14 mouse cellular contexts compared by ENCODE assay signal in the genomic region with DNA sequence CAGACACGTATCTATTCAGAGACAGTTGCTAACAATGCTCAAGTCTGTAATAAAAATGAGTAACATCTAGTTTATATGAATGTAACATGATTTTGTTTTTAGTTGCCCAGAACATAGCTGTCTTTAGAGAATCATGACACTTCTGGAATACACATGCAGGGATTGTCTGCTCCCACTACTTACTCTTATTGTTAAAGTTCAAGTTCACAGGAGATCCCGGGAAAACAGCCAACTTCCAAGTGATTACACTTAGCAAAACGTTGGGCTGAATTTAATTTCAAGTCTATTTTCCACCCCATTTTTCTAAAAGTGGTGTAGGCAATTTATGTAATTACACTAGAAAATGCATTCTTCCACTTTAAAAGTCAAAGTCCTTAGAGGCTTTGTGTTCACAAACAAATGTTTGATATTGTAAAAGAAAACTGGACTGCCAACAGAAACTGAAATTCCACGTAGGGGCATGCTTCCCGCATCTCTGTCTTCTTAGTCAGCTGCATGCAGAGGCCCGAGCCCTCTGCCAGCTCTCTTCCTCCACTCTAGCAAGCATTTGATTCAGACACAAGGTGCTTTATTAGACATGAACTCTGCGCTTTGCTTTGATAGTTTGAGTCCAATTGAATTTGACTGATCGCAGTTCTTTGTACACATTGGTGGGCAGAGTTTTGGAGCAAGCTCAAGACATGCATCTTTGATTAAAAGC.
DNase-seq lines count a peak whose midpoint lies in the region; ATAC-seq and TF ChIP-seq lines count a peak whose summit lies in the region.
"Had no signal": no experiment of that assay in that cellular context is flagged by ENCODE, and none has a peak within 500 bp of the region (broad histone marks: within the 10 kb centered on the region; RNA-seq: fewer than 3 reads in every experiment).

No protein-coding gene starts in this region.

- WGBS in heart, embryonic 16.5 days: 51% methylated on average over 8 of the region's 8 CpGs
- WGBS in heart, embryonic 10.5 days: 78% methylated on average over 8 of the region's 8 CpGs
- WGBS in lung, embryonic 15.5 days: 38% methylated on average over 8 of the region's 8 CpGs
- 38% methylated on average over 8 of the region's 8 CpGs for WGBS in lung, adult 2 months

- TF ChIP-seq CTCF in lung, adult 2 months (IDR thresholded peaks at IDR 0.05; ENCODE audit: insufficient read depth, low read length): no peak
- no peak for TF ChIP-seq CTCF in brain, embryonic 14.5 days (IDR thresholded peaks at IDR 0.05; ENCODE audit: borderline replicate concordance, extremely low read depth, insufficient read depth, insufficient read length)

- peak; percentile 30 for DNase-seq in adrenal gland, postnatal 14 days
- no peak for DNase-seq in adrenal gland, adult 8-10 months
- no peak for DNase-seq in heart, embryonic 10.5 days (ENCODE audit: low spot score)
- DNase-seq in lung, adult 2 months: no peak
- peak; percentile 83 for DNase-seq in brain, embryonic 14.5 days (ENCODE audit: low read depth)
- DNase-seq in embryo, embryonic 11 days: no peak
- DNase-seq: cerebellum, adult 18-20 months; gastrocnemius, postnatal 10 days; kidney, adult 9 months; thymus, adult 2 months had no signal

- no peak for ATAC-seq in heart, embryonic 16.5 days (replicated peaks; ENCODE audit: extremely low read depth, insufficient read depth, low FRiP score)
- no peak for ATAC-seq in lung, embryonic 15.5 days (ENCODE audit: borderline replicate concordance, extremely low read depth, low FRiP score, low TSS enrichment)

- H3K27me3 ChIP-seq in heart, embryonic 16.5 days (ENCODE audit: control insufficient read depth, insufficient read depth, low read length): no peaks in the 10 kb centered on the region
- no peaks in the 10 kb centered on the region for H3K27me3 ChIP-seq in heart, embryonic 10.5 days (ENCODE audit: insufficient read depth, poor library complexity, severe bottlenecking)
- no peaks in the 10 kb centered on the region for H3K27me3 ChIP-seq in lung, embryonic 15.5 days
- H3K27me3 ChIP-seq: hindbrain, embryonic 15.5 days had no signal

- peaks cover 9% of the 10 kb centered on the region; the same call in 1 of the 2 replicates for H3K36me3 ChIP-seq in heart, embryonic 16.5 days (ENCODE audit: control insufficient read depth, insufficient read depth)
- H3K36me3 ChIP-seq in heart, embryonic 10.5 days: 0 out of 2 replicates have a peak, but pooled peaks cover 4% of the 10 kb centered on the region
- H3K36me3 ChIP-seq in lung, embryonic 15.5 days: no peaks in the 10 kb centered on the region; the same call in 1 of the 2 replicates

- no peak overlapping the region for H3K4me3 ChIP-seq in heart, embryonic 16.5 days (ENCODE audit: low read length)
- no peak overlapping the region for H3K4me3 ChIP-seq in heart, embryonic 10.5 days
- no peak overlapping the region for H3K4me3 ChIP-seq in lung, embryonic 15.5 days
- no peak overlapping the region for H3K4me3 ChIP-seq in lung, adult 2 months (replicated peaks; ENCODE audit: extremely low read depth, low read depth, low read length)
- H3K4me3 ChIP-seq: hindbrain, embryonic 15.5 days; layer of hippocampus, adult 2 months had no signal

- H3K4me1 ChIP-seq in heart, embryonic 16.5 days (ENCODE audit: control insufficient read depth, insufficient read depth, low read length): peaks cover 25% of the 10 kb centered on the region
- H3K4me1 ChIP-seq in heart, embryonic 10.5 days: peaks cover 18% of the 10 kb centered on the region
- peaks cover 32% of the 10 kb centered on the region for H3K4me1 ChIP-seq in lung, embryonic 15.5 days
- peaks cover 9% of the 10 kb centered on the region; the same call in 1 of the 2 replicates for H3K4me1 ChIP-seq in lung, adult 2 months (ENCODE audit: control insufficient read depth, insufficient read depth, low read length)

- no peak overlapping the region for H3K9ac ChIP-seq in heart, embryonic 16.5 days (ENCODE audit: low read length)
- no peak overlapping the region for H3K9ac ChIP-seq in lung, embryonic 15.5 days
- H3K9ac ChIP-seq: hindbrain, embryonic 15.5 days had no signal

- TF ChIP-seq POLR2A in lung, adult 2 months (IDR thresholded peaks at IDR 0.05; ENCODE audit: borderline replicate concordance, extremely low read depth, low read depth, low read length): no peak
- no peak for TF ChIP-seq POLR2A in brain, embryonic 14.5 days (IDR thresholded peaks at IDR 0.05; ENCODE audit: borderline replicate concordance, extremely low read depth, insufficient read depth, insufficient read length, poor library complexity, severe bottlenecking)

- peaks cover 5% of the 10 kb centered on the region for H3K9me3 ChIP-seq in heart, embryonic 16.5 days (replicated peaks; ENCODE audit: control insufficient read depth, low read length)
- no peaks in the 10 kb centered on the region for H3K9me3 ChIP-seq in heart, embryonic 10.5 days
- H3K9me3 ChIP-seq in lung, embryonic 15.5 days: no peaks in the 10 kb centered on the region
- H3K9me3 ChIP-seq: hindbrain, embryonic 15.5 days had no signal

- no peak overlapping the region for H3K4me2 ChIP-seq in heart, embryonic 16.5 days (ENCODE audit: low read depth, low read length)
- no peak overlapping the region for H3K4me2 ChIP-seq in lung, embryonic 15.5 days
- H3K4me2 ChIP-seq: hindbrain, embryonic 15.5 days had no signal

- peak overlapping the region; percentile 58 for H3K27ac ChIP-seq in heart, embryonic 16.5 days (ENCODE audit: low read length)
- H3K27ac ChIP-seq in heart, embryonic 10.5 days: no peak overlapping the region
- H3K27ac ChIP-seq in lung, embryonic 15.5 days: peak overlapping the region; percentile 48
- H3K27ac ChIP-seq: hindbrain, embryonic 15.5 days; layer of hippocampus, adult 2 months had no signal

Comparison
In these comparisons a context has a peak if more than half of its experiments do, and no peak if none do; other contexts are left out.
1. DNase-seq: peak in adrenal gland, postnatal 14 days (single experiment) and brain, embryonic 14.5 days (single experiment); none in adrenal gland, adult 8-10 months (single experiment), heart, embryonic 10.5 days (single experiment), lung, adult 2 months (single experiment) and embryo, embryonic 11 days (single experiment).